Mouse (Mus musculus) B cell, adult (primary cell): ENCODE results near the gene Itpa. TPM values are rescaled to one million over a fixed set of nuclear protein-coding genes. Genes with fewer than 3 reads are reported as not detected.

Experiments
- total RNA-seq: library from RNA; stranded (reverse); gene quantifications from 4 replicates; pipeline ENCODE4 v1.2.4, GENCODE M21; 2023; ENCODE audit not compliant: inconsistent age

Gene Itpa
- total RNA-seq = 14.1 to 20.2 TPM (median 15.1 TPM) in 4 replicates

GRCm38 (mm10) chr2:130667559-130667958, at the start of gene Itpa:
Itpa (plus strand) TSS chr2:130667610.

DNA sequence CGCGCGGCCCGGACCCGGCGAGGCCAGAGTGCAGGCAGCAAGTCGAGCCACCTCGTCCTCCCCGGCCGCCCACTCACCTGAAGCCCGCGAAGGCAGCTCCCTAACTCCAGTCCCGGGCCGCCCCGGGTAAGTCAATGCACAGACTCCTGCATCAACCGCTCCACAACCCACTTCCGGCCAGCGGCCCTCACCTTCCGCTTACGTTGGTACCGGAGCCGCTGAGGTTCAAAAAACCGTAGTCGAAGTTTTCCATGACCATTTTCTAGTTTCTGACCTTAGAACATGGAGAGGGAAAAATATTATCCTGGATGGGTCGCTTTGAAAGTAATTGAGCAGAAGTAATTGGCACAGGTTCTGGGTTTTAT, 37.6 kb upstream of the Itpa start, which contains the start of the genes Fastkd5 and Ubox5:
TSS of gene Fastkd5 (minus strand) at position 189 of the 365 bp plus-strand sequence.
TSS of gene Ubox5 (minus strand) at position 200 of the 365 bp plus-strand sequence.

GRCm38 (mm10) chr2:130642684-130643369, 24.6 kb upstream of the Itpa start, which contains the start of gene Lzts3:
Lzts3 (minus strand) TSS chr2:130642803.

DNA sequence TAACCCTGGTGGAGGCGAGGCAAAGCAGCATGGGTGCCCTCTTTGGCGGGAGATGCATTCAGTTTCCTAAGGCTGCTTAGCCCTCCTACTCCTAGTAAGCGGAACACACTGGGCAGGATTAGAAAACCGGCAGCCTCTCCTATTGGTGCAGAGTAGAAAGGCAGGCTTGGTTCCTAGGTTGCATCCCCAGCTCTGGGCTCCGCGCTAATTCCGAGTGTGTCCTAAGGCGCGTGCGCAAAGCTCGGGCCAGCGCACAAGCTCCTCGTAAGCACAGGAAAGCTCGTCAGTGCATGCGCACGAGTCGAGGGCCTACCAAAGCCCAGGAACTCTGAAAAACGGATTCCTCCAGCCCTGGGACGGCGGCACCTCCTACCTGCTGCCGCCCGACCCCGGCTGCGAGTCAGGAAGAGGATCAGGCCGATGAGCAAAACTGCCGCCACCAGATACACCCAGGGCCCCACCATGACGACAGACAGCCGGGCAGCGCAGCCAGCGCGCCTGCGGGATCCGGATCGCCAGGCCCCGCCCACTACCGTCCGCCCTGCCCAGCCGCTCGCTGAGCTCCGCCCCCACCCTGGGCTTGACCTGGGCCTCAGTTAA, 3.2 kb upstream of the Itpa start, which contains the start of gene Ddrgk1:
TSS of gene Ddrgk1 (minus strand) at position 558 of the 600 bp plus-strand sequence.

GRCm38 (mm10) chr2:130697153-130697810, 29.9 kb downstream of the Itpa start, which contains the start of gene Slc4a11:
Slc4a11 (minus strand) TSS chr2:130697519.

Other genes with a start within 250 kb of the Itpa start
- 154 to 166 TPM (median 156 TPM) in 4 replicates for gene Vps16, start 243.3 kb upstream of the Itpa start, total RNA-seq
- gene Pced1a, start 242.9 kb upstream of the Itpa start, total RNA-seq = 20.7 to 23.7 TPM (median 21.7 TPM) in 4 replicates
- 102 to 110 TPM (median 107 TPM) in 4 replicates for gene Ptpra, start 217.3 kb upstream of the Itpa start, total RNA-seq
- gene Mrps26, start 103.9 kb upstream of the Itpa start, total RNA-seq = 46.3 to 59.5 TPM (median 55.6 TPM) in 4 replicates
- not detected in 4 replicates for gene Oxt, start 91.4 kb upstream of the Itpa start, total RNA-seq
- not detected in 4 replicates for gene Avp, start 85.1 kb upstream of the Itpa start, total RNA-seq
- 5.9 to 7.4 TPM (median 7.0 TPM) in 4 replicates for gene Fastkd5, start 37.6 kb upstream of the Itpa start, total RNA-seq
- 5.2 to 7.7 TPM (median 6.3 TPM) in 4 replicates for gene Ubox5, start 37.6 kb upstream of the Itpa start, total RNA-seq
- 4.9 to 6.1 TPM (median 5.7 TPM) in 4 replicates for gene Lzts3, start 24.8 kb upstream of the Itpa start, total RNA-seq
- 131 to 157 TPM (median 140 TPM) in 4 replicates for gene Ddrgk1, start 3.0 kb upstream of the Itpa start, total RNA-seq
- 5.8 to 8.8 TPM (median 6.2 TPM) in 4 replicates for gene Slc4a11, start 29.9 kb downstream of the Itpa start, total RNA-seq
- gene 4930402H24Rik, start 238.8 kb downstream of the Itpa start, total RNA-seq = 14.1 to 18.9 TPM (median 15.8 TPM) in 4 replicates
- 15.0 to 17.8 TPM (median 16.3 TPM) in 4 replicates for gene Atrn, start 238.9 kb downstream of the Itpa start, total RNA-seq